Mouse (Mus musculus): ENCODE measurements at regions not wholly inside any gene's neighbourhood (a gene's known extent, or its start where the extent isn't known, plus 50 kb on each side); places are given as distances from the start of the nearest gene placed in this dataset.
A peak's percentile ranks its signal among the peaks of the same experiment; 100 is the strongest.

DNA sequence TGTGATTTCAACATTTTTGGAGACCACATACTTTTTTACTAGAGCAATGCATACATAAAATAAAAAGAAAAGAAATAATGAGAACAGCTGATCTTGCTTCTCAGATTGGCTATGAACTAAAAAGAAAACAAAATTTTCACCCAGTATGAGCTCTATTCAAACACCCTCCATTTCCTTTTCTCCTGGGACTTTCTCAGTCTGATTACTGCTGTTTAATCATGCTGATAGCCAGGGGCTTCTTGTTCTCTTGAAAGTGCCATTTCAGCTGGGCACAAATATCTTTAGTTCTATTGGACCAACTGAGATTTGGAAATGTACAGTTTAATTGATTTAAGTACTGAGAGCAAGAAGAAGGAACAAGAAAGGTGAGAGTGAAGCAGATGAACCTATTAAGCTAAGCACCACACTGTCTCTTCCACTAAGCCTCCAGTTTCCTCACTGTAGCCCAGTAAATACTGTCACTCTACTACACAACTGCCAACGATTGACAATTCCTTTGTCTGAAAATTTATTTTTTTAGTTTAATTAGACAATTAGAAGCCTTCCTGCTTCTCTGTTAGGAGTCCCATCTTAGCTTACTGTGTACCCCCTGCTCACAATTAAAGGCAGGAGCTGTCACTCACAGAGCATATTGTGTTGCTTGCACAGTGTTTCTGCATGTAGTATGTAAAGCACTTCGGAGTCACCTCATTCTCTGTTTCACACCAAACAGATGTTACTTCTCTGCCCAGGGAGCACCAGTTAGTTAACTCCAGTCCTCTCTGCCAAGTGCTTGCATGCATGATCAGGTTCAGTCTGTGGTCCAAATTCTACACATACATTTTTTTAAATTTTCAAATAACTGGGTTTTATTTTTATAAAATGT, 650.6 kb upstream of the Cntnap2 start:
- Histone ChIP-seq H3K4me3 (ENCODE audit: low read depth, low read length) (no peak overlapping the region), H3K9ac (ENCODE audit: low read length) (no peak overlapping the region), H3K36me3 (ENCODE audit: control insufficient read depth, insufficient read depth, low read length) (no peaks in the 10 kb centered on the region), H3K27ac (ENCODE audit: low read depth, low read length) (0 out of 2 replicates have a peak overlapping the region, but pooled peaks have one; percentile 14), H3K9me3 (replicated peaks; ENCODE audit: control insufficient read depth, low read length) (no peaks in the 10 kb centered on the region), H3K4me1 (ENCODE audit: control insufficient read depth, insufficient read depth, low read length) (no peaks in the 10 kb centered on the region), H3K27me3 (replicated peaks; ENCODE audit: control insufficient read depth, insufficient read depth, low read length) (no peaks in the 10 kb centered on the region), H3K4me2 (ENCODE audit: low read length) (no peak overlapping the region)
- DNase-seq (ENCODE audit: low spot score) (peak; percentile 68), ATAC-seq (peak; percentile 96)
- WGBS = 51% methylated on average over 2 of the region's 2 CpGs
